Mouse (Mus musculus) mesoderm, embryonic 11.5 days (tissue): Measurements from ENCODE around the gene Cd19.

Source experiments
- DNase-seq: peaks from one replicate; pipeline ENCODE4 v3.0.0-alpha.2; 2012; ENCODE audit warnings: low read depth, low spot score

The Cd19 gene

DNA sequence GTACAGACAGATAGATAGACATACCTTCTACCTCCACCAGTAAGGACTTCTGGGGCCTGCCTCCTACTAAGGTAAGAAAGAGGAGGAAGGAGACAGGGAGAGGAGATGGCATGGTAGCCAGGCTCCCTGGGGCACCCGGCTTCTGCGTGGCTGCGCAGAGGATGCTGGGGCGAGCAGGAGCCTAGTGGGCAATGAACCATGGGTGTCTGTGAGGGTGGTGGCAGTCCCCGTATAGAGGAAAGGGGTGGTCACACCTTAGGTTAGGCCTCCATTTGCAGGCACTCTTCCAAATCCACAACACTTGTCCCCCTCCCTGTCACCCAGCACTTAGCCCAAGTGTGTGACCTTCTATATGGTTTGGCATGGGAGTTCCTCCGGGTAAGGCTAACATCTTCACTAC lies at the start of gene Cd19:
TSS of gene Cd19 (minus strand) at position 165 of the 400 bp plus-strand sequence.
- no peak for DNase-seq

GRCm38 (mm10) chr7:126464121-126464520 lies 49.4 kb upstream of the Cd19 start:
- DNase-seq, result no peak

DNA sequence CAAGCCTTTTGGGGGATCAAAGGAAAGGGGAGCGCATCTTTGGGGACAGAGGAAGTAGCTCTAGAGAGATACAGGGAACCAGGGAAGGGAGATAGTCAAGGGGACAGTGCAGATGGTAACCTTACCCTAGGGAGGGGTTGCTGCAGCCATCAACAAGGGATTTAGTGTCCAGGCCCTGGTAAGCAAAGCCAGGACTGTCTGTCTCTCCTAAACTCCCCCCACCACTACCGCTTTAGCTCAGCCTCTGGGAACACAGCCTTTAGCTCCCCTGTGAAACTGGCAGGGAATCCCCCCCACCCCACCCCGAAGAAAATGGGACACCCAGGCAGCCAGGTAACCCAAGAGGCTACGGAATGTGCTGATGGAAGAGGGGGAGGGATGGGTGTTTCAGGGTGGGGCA lies 48.9 kb upstream of the Cd19 start:
- no peak for DNase-seq

DNA sequence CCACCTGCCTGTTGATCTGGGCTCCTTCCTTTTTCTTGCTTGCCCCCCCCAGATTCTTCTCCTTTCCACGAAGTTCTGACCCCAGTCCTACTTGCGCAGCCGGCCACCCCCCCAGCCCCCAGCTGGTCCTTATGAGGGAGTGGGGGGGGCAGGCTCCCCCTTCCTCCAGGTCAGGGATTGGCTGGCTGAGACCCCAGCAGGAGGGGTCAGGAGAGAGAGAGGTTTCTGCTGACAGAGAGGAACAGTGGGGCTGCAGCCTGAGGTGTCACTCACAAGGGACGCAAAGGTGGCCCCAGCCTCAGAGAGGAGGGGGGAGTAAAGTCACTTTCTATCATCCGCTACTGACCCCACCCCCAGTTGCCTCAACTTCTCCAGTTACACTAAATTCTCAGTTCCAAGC lies 48.3 kb upstream of the Cd19 start, which contains the start of gene Atp2a1:
TSS of gene Atp2a1 (minus strand) at position 105 of the 400 bp plus-strand sequence.
- DNase-seq, result no peak

DNA sequence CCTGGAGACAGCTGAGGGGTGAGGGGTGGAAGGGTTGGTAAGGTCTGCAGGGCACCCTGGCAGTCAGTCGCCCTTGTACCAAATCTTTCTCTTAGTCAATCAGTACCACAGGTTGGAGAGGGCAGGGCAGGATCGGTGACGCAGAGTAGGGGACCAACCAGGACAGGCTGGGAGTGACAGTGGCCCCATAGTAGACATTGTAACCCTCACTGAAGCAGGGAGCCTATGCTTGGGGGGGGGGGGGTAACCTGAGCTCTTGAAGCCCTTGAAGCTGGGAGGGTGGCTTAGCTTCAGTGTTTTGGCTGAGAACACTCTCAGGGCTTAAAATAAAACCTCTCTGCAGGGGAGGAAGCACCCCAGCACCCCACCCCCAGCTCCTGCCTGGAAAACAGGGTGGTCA lies 46.9 kb upstream of the Cd19 start:
- no peak for DNase-seq

- DNase-seq, result no peak
These were observed 46.1 kb upstream of the Cd19 start for GRCm38 (mm10) chr7:126460623-126461399.

DNA sequence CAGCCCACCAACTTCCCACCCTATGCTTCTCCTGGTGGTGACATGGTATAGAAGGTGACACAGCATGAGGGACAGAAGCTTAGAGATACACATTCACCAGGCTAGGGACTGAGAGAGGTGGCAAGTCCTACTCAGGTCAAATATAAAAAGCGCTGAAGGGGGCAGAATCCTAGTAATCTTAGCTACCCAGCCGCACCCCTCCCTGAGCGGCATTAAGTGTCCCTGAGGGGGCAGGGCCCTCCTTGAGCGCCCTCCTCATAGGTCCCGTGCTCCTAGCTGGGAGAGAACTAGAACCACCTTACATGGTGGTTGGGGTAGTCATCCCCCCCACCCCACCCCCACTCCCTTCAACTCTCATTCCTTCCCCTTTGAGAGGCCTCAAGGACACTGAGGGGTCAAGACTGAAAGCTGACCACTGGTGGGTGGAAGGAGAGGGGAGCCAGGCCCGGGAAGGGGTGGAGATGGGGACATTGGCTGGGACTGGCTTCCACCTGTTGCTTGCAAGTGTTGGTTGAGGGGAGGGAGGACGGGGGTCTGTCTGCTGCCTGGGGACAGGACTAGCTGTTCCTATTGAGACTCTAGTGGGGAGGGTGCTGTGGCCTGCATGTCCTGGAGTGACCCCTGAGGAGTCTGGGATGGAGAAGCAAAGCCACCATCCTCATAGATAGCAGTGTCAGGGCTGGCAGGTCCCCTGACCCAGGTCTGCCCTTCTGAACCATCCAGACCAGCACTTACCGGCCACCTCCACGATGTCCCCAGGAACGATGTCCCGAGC lies 44.3 kb upstream of the Cd19 start:
- no peak for DNase-seq

DNA sequence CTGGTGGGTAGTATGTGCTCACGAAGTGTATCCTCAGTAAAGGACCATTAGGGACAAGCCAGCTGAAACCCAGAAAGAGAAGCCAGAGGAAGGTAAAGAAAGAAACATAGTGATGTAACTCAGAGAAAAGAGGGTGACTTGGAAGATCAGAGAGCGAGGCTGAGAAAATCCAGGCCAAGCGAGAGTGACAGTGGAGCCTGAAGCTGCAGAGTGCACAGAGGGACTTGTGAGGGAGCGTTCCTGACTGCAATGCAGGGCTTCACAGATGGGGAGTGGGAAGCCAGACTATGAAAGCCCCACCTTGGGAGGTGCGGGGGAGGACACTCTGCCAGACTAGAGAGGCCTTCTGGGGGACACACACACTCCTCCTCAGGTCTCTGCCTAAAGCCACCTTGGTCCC lies 43.5 kb upstream of the Cd19 start:
- DNase-seq, result no peak

DNA sequence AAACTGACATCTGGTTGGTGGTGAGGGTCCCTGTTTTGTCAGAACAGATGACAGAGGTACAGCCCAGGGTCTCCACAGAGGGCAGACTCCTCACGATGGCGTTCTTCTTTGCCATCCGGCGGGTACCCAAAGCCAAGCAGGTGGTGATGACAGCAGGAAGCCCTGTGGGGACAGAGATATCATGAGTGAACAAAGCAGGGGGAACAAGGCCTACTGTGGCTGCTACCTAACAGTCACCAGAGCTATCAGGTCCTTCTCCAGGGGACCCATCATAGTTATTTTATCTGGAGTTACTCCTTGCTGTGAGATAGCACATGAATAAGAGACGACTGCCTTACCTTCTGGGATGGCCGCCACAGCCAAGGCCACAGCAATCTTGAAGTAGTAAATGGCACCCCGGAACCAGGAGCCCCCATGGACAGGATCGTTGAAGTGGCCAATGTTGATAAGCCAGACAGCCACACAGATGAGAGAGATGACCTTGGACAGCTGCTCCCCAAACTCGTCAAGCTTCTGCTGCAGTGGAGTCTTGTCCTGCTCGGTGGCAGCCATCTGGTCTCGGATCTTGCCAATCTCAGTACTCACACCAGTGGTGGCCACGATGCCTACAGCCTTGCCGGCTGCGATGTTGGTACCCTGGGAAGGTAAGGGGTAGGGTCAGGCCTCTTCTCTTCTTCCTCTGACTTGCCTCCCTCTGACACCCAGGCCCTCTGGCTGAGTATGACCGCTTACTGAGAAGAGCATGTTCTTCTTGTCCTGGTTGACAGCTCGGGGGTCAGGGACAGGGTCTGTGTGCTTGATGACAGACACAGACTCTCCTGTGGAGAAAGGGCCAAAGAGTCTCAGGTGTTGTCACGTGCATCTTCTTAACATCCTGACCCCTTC lies 41.9 kb upstream of the Cd19 start:
- DNase-seq, result no peak

DNA sequence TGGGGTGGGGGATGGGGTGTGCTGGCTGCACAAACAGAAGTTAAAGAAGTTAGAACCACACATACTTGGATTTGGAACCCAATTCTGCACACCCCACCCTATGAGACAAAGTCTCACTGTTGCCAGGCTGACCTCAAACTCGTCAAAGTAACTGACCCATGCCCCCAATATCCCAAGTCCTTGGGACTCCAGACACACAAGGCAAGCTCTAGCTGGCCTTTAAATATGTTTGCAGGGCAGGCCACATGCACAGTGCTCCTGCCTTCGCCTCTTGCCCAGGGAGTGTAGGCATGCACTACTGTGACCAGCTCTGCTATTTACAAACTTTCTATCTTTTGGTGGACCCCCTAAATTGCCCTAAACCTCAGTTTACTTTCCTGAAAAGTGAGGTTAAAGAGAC lies 40.6 kb upstream of the Cd19 start:
- DNase-seq, result no peak

GRCm38 (mm10) chr7:126453861-126454260 lies 39.2 kb upstream of the Cd19 start:
- DNase-seq, result peak; percentile 23

DNA sequence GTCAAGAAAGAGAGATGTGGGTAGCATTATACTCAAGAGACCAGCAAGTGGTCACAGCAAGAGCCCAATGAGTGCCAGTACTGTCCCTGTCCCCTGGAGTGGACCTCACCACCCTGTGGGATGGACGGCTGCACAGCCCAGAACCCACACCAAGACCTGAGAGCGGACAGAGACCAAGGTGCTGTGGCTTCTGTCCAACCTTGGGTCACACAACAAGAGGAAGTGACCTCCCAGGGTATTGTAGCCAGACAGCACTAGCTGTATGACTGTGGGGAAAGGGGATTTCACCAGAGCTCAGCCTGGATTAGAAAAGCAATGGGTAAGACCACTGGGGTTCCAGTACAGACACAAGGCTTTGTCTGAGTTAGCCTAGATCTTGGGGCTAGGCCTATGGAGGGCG lies 37.6 kb upstream of the Cd19 start:
- no peak for DNase-seq

GRCm38 (mm10) chr7:126450641-126451040 lies 36.0 kb upstream of the Cd19 start:
- no peak for DNase-seq

GRCm38 (mm10) chr7:126449991-126450390 lies 35.3 kb upstream of the Cd19 start:
- no peak for DNase-seq

- DNase-seq, result no peak
These were observed 33.8 kb upstream of the Cd19 start for GRCm38 (mm10) chr7:126448481-126448880.

DNA sequence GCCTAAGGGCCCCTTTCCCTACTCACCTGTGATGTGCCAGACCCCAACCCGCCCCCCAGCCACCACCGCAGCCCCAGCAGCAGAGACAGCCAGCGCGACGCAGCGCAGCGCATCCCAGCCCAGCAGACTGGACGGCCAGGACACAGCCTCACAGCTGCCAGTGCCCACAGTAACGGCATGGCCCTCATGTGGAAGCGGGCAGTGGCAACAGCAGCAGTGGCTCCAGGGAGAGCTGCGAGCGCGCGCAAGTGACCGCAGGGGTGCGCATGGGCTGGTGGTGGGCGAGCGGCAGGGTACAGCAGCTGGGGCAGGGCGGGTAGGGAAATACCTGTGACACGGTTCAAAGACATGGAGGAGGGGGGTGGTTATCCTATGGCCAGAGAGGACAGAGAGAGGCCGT lies 31.5 kb upstream of the Cd19 start:
- no peak for DNase-seq

- DNase-seq, result no peak
These were observed 30.6 kb upstream of the Cd19 start for GRCm38 (mm10) chr7:126445104-126445815.

GRCm38 (mm10) chr7:126444536-126444935 lies 29.8 kb upstream of the Cd19 start:
- no peak for DNase-seq

- DNase-seq, result no peak
These were observed 29.3 kb upstream of the Cd19 start for GRCm38 (mm10) chr7:126443997-126444396.

DNA sequence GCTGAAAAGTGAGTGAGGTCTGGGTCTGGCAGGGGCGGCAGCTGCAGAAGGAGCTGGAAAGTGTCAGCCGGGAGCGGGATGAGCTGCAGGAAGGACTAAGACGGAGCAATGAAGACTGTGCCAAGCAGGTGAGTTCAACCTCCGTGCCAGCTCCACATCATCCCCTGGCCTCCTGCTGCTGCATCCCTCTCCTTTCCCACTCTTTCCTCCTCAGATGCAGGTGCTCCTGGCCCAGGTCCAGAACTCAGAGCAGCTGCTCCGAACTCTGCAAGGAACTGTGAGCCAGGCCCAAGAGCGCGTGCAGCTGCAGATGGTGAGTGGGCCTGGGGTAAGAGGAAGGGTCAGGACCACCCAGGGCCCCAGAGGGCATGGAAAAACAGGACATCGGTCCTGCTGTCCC lies 25.4 kb upstream of the Cd19 start:
- no peak for DNase-seq

DNA sequence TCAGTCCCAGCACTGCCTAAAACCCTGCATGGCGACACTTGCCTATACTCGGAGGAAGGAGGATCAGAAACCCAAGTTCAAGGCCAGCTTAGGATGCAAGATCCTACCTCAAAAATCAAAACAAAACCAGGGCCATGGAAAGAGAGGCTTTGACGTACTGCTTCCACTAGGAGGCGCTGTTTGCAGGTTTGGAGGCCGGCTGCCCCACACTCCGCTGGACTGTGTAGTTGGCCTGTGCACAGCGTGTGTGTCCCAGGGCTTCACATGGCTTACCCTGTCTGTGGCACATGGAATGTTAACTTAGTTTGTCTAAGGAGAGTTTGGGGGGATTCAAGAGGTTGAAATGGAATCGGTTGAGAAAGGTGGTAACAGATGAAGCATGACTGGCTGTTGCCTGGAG lies 22.2 kb upstream of the Cd19 start:
- peak; percentile 76 for DNase-seq
